Mouse (Mus musculus) small intestine, adult 2 months (tissue): Measurements from ENCODE around the gene Grin2b.

Experiments
- CTCF ChIP-seq: fragments of 200-500 bp; IDR thresholded peaks from 2 replicates; pipeline ENCODE4 v1.5.1; 2012; ENCODE audit warnings: low read depth, mild to moderate bottlenecking, control low read depth, inconsistent platforms, low read length, moderate library complexity, mixed read lengths; ENCODE audit not compliant: insufficient replicate concordance, insufficient read length; ENCODE audit errors: extremely low read depth
- POLR2A ChIP-seq: fragments of 200-500 bp; IDR thresholded peaks from 2 replicates; pipeline ENCODE4 v1.6.1; 2012; ENCODE audit warnings: low read depth, mild to moderate bottlenecking, control low read depth, inconsistent platforms, low read length, moderate library complexity

GRCm38 (mm10) chr6:136079991-136080734 is 93.1 kb downstream of the Grin2b start:
- TF ChIP-seq CTCF (no peak), POLR2A (no peak)
